Mouse (Mus musculus): Measurements from ENCODE around the gene Smim7.

Gene Smim7

DNA sequence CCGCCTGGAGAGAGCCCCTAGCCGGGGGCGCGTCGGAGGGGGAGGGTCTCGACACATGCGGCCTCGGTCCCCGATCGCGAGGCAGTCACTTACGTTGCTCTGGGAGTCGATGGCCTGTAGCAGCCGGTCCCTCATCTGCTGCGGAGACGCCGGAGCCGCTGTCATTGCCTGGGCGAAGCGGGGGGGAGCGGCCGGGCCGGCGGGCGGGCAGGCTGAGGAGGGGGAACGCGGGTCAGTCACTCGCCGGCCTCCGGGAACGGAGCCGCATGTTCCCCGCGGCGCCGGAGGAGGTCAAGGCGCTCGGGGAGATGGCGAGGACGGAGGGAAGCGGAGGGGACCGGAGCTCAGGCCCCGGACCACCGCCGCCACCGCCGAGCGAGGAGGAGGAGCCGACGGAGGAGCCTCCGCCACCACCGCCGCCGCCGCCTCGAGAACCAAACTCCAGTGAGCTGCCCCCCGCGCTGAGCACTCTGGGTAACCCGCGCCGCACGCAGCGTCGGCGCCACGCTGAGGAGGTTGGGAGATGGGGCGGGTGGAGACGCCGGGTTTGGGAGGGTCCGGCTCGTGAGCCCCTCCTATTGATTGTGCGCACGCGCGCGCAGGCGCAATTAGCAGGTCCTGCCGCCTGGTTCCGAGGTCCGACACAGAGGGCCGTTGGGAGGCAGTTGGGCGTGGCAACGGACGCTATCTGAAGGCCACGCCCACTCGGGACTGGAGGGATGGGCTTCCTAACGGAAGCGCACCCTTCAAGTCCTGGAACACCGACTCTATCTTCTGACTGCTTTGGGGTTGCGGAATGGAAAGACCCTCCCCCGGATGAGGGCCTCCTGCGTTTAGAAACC lies 22.9 kb downstream of the Smim7 start, which contains the start of gene Med26:
Med26 (minus strand) TSS at position 469 of the 842 bp plus-strand sequence.
- peak; percentile 97 for DNase-seq (ENCODE audit: low spot score in 2 of 2)

DNA sequence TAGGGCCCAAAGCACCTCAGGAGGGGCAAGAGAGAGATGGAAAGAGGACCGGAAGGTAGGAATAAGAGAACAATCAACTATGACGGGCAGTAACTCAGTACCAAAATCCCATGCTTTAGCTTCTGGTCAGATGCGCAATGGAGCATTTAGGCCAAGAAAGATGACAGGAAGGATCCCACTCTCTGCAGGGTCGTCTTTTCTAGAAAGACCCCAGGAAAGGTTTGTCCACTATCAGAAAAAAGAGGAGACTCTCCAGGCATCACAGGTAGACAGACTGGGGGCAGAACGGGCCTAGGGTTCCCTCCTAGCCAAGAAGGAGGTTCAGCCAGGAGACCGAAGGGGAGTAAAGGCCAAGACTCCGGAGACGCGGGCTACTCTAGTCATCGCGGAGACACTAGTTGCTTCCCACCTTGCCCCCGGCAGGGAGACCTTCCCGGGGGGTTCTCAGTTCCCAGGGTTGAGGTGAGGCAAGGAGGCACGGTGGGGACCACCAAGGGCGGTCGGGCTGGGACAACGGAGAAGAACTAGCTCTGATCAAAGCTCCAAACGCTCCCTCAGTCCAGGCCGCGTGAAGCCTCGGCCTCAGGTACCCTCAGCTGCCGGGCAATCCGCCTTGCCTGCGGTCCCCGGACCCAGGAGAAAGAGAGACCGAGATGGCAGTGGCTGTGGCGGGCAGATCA lies 23.6 kb downstream of the Smim7 start:
- peak; percentile 27 to 81 for DNase-seq (ENCODE audit: low spot score in 2 of 2)

DNA sequence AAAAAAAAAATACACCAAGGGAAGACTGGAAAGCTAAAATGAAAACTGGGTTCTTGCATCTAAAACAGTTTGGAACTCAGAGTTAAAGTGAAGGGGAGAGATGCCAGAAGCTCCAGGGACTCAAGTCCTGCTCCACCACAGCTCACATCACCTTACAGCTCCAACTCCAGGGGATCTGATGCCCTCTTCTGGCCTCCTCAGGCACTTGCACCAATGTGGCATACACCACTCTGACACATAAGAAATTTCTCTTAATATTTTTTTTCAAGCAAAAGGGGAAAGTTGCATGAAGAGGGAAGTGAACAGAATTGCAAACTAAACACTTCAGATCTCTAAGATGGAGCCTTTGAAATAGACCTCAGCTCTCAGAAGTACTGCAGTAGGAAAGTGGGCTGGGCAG lies 31.7 kb downstream of the Smim7 start:
- peak in 1 of 2 experiments; percentile 21 for DNase-seq (ENCODE audit: low spot score in 2 of 2)

DNA sequence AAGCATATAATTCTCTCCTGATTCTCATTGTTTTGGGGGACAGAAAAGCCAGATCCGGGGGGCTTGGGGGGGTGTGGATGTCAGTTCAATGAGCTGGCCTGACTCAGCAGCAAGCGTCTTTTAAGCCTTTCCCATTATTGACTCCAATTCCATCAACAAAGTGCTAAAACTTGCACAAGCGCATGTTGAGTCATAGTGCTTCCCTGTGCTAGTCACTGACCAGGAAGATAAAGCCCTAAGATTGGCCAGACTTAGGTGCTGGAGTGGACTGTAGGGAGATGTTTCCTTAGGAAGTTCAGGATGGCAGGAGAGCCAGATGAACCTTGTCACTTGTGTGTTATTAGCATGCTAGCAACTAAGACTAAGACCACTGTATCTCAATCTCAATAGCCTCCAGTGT lies 36.0 kb downstream of the Smim7 start:
- DNase-seq (ENCODE audit: low spot score in 2 of 2): no peak

GRCm38 (mm10) chr8:72532103-72532502 lies 38.8 kb downstream of the Smim7 start:
- no peak for DNase-seq (ENCODE audit: low spot score in 2 of 2)

GRCm38 (mm10) chr8:72521888-72522287 lies 49.0 kb downstream of the Smim7 start:
- no peak for DNase-seq (ENCODE audit: low spot score in 2 of 2)

DNA sequence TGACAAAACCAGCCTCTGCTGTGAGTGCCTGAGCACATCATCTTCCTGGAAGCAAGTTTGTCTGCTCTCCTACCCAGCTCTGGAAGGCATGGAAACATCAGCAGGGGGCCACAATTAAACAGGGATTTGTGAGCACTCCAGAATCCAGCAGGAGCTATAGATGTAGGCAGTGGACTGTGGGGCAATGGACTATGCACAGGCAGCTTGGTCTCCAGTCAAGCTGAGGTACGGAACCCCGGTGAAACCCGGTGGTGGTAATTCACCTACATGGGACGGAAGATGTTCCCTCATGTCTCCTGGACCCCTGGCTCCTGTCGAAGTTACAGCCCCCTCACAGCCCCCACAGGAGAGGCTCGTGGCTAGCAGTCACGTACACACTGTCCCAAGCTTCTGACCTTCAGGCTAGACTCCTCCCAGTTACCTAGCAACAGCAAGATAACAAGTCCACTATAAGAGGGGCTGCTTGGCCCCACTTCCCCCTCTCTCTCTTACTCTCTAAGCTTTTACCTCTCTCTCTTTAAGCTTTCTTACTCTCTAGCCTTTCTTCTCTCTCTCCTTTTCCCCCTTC lies 53.4 kb downstream of the Smim7 start:
- no peak for DNase-seq (ENCODE audit: low spot score in 2 of 2)

Data from spleen, postnatal 4 days (tissue).